Mouse (Mus musculus) forebrain, embryonic 11.5 days (tissue): ENCODE data around the gene Zfp277. TPM values are rescaled to one million over a fixed set of nuclear protein-coding genes. Genes with fewer than 3 reads are reported as not detected.

Experiments
- ATAC-seq: fragments of 200-750 bp; cut with Nextera tagmentation; replicated peaks from 2 replicates; pipeline ENCODE4 v1.8.0; 2017; ENCODE audit warnings: moderate TSS enrichment; ENCODE audit not compliant: low FRiP score
- DNase-seq: peaks from one replicate; pipeline ENCODE4 v3.0.0-alpha.2; 2017; ENCODE audit warnings: low spot score
- H3K27ac ChIP-seq: fragments of 300-500 bp; sonication (generic); 2 replicates; pipeline ENCODE4 v1.5.1; 2014; ENCODE audit warnings: low read depth, low read length
- H3K27me3 ChIP-seq: fragments of 300-500 bp; sonication (generic); 2 replicates; pipeline ENCODE4 v1.6.1; 2014; ENCODE audit warnings: mild to moderate bottlenecking, low read length, mixed read lengths; ENCODE audit not compliant: control insufficient read depth, insufficient read depth
- H3K36me3 ChIP-seq: fragments of 300-500 bp; sonication (generic); 2 replicates; pipeline ENCODE4 v1.6.1; 2014; ENCODE audit warnings: mild to moderate bottlenecking, low read length, moderate library complexity, mixed read lengths; ENCODE audit not compliant: control insufficient read depth, insufficient read depth
- H3K4me1 ChIP-seq: fragments of 300-500 bp; sonication (generic); replicated peaks from 2 replicates; pipeline ENCODE4 v1.6.1; 2014; ENCODE audit warnings: low read length, mixed read lengths; ENCODE audit not compliant: control insufficient read depth, insufficient read depth
- H3K4me2 ChIP-seq: fragments of 300-500 bp; sonication (generic); 2 replicates; pipeline ENCODE4 v1.6.1; 2014; ENCODE audit warnings: low read depth, mild to moderate bottlenecking, low read length, moderate library complexity, mixed read lengths; ENCODE audit not compliant: severe bottlenecking
- H3K4me3 ChIP-seq: fragments of 300-500 bp; sonication (generic); 2 replicates; pipeline ENCODE4 v1.5.1; 2014; ENCODE audit warnings: low read depth, low read length
- H3K9ac ChIP-seq: fragments of 300-500 bp; sonication (generic); 2 replicates; pipeline ENCODE4 v1.6.1; 2014; ENCODE audit warnings: low read length
- H3K9me3 ChIP-seq: fragments of 300-500 bp; sonication (generic); 2 replicates; pipeline ENCODE4 v1.6.1; 2016; ENCODE audit warnings: low read length, mixed read lengths; ENCODE audit not compliant: control insufficient read depth
- WGBS: fragments of 180-500 bp; shearing (Covaris S2); extraction: QIAGEN DNeasy Blood & Tissue Kit; methylation state at CpG from one replicate; pipeline ENCODE4 v1.1.7; 2014; 5-methylcytosine and 5-hydroxymethylcytosine counted together
- polyA plus RNA-seq: library from polyadenylated mRNA; unstranded; fragments of >200 nt; fragmentation: Nextera tagmentation; extraction: Ambion mirVana; gene quantifications from 2 replicates; pipeline ENCODE4 v1.2.1, GENCODE M21; 2014

The Zfp277 gene
- polyA plus RNA-seq, 1 experiment from 2014 or later, result 38.7 TPM

DNA sequence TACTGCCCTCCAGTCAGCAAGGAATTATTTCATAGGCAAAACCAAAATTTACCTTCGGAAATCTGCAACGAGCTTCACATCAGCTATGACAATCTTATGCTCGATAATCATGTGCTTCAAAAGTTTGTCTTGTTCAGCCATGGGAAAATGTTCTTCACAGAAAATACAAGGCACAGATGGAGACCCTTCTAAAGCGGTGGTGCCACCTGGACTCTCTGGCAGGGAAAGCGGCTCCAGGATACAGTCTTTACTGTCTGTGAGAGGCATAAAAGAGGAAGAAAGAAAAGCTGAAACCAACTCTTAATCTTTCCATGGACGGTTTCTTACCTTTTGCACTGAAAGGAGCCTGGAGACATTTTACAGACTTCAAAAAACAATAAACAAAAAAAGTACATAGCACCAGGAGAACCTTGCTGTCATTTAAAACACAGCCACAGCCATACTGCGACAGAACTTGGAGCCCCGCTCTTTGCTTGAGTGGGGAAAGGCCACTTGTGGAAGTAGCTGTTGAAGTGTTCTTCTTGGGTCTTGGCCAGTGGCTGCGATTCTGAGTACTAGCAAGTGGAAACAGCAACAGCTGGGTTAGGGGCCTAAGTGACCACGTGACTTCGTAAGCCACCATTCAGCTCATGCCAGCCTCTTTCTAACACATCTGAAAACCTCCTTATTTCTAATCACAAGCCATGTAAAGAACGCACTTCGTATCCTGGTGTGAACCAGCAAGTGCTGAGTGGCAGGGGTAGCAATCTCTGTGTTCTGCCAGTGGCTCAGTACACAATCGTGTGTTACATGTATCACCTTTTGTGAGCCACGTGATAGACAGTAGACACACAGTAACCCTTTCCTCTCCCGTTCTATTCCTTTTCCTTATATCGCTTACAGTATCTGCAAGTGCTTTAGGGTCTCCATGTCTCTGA, 66.8 kb downstream of the Zfp277 start:
- DNase-seq (no peak), ATAC-seq (no peak)
- Histone ChIP-seq H3K36me3 (no peaks in the 10 kb centered on the region), H3K27ac (no peak overlapping the region), H3K9ac (no peak overlapping the region), H3K27me3 (no peaks in the 10 kb centered on the region), H3K4me3 (no peak overlapping the region), H3K4me1 (no peaks in the 10 kb centered on the region), H3K4me2 (no peak overlapping the region), H3K9me3 (no peaks in the 10 kb centered on the region)
- 94% methylated on average over 17 of the region's 17 CpGs for WGBS

DNA sequence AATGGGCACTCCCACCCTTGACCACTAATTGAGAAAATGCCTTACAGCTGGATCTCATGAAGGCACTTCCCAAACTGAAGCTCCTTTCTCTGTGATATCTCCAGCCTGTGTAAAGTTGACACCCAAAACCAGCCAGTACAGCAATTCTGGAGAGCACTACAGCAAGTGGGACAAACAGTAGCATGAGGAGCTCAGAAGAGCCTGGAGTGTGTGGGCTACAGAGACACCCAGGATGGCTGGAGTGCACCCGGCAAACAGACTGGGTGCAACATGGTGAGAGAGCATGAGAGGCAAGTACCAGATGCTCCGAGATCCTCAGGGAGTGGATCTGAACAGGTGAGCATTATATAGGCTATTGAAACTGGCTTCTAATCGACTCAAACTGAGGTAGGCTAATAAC, 93.8 kb downstream of the Zfp277 start:
- 84% methylated on average over 3 of the region's 3 CpGs for WGBS
- no peak for DNase-seq
- no peaks in the 10 kb centered on the region for H3K9me3 ChIP-seq
- no peaks in the 10 kb centered on the region for H3K4me1 ChIP-seq
- H3K36me3 ChIP-seq, result no peaks in the 10 kb centered on the region
- H3K4me2 ChIP-seq, result no peak overlapping the region
- H3K4me3 ChIP-seq, result no peak overlapping the region
- ATAC-seq, result no peak
- H3K27me3 ChIP-seq, result no peaks in the 10 kb centered on the region
- no peak overlapping the region for H3K27ac ChIP-seq
- no peak overlapping the region for H3K9ac ChIP-seq

DNA sequence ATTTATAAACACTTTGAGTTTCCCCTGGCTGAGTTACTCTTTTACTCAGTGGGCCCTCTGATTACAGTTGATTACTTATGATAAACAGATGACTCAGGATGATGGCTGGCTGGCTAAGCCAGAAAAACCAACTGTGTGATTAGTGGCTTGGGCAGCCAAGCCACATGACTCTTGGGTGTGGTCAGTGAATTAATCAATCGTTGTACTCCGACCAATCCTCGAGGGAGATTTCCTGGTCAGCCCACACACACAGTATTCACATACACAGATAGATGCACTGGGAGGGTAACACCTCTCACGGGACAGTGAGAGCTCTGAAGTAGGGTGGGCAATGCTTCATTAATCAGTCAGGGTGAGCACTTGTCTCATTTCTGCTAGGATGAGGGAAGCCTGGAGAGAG, 97.5 kb downstream of the Zfp277 start:
- Histone ChIP-seq H3K27me3 (no peaks in the 10 kb centered on the region), H3K27ac (no peak overlapping the region), H3K4me1 (no peaks in the 10 kb centered on the region), H3K4me3 (no peak overlapping the region), H3K9me3 (no peaks in the 10 kb centered on the region), H3K4me2 (no peak overlapping the region), H3K36me3 (no peaks in the 10 kb centered on the region), H3K9ac (no peak overlapping the region)
- ATAC-seq (no peak), DNase-seq (no peak)
- WGBS, result 92% methylated on average over 4 of the region's 4 CpGs

DNA sequence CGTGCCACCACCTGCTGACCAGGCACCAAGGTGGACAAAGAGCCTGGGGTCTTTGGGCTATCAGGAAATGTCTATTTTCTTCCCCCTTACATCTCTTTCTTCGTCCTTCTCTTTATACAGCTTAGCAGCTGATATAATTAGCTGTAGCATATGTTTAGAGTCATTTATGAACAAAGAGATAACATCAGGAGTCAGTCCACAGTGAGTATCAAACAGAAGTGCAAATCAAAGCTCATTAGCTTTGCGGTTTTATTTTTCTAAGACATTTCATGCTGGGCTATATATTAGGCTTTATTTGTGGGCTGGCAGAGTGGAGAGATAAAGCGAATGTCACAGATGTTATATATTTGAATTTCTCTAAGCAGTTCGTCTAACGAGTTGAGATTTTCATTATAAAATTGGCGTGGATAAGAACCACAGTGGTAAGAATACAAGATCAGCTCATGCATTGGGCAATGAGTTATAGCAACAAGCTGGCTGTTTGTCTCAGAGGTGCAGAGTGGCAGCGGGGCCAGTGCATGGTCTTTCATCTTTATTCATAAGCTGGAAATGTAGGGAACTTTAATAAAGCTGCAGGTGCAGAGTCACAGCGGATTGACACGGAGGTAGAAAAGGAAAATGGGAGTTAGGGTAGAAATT, 98.5 kb downstream of the Zfp277 start:
- 62% methylated on average over 10 of the region's 10 CpGs for WGBS
- no peaks in the 10 kb centered on the region for H3K4me1 ChIP-seq
- no peaks in the 10 kb centered on the region for H3K9me3 ChIP-seq
- H3K36me3 ChIP-seq, result no peaks in the 10 kb centered on the region
- DNase-seq (no peak), ATAC-seq (no peak)
- H3K27ac ChIP-seq, result no peak overlapping the region
- H3K9ac ChIP-seq, result no peak overlapping the region
- H3K4me2 ChIP-seq, result no peak overlapping the region
- no peak overlapping the region for H3K4me3 ChIP-seq
- no peaks in the 10 kb centered on the region for H3K27me3 ChIP-seq

DNA sequence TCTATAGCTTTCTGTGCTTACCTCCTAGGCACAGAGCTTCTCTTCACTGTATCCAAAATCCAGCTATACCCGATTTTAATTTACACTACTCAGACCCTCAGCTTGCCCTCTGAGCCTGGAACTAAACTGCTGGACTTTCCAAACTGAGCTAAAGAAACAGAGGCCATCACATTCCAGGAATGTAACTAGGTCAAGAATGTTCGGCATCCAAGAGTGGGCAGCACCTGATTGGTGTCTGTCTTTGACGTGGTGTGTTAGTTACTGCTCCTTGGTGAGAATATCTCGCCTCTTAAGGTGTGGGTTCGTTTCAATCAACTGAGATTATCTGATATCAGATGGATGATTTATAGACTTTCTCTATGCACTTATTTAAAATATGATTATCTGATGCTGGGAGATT, 104.3 kb downstream of the Zfp277 start:
- no peak overlapping the region for H3K4me2 ChIP-seq
- H3K9me3 ChIP-seq, result no peaks in the 10 kb centered on the region
- H3K9ac ChIP-seq, result no peak overlapping the region
- 72% methylated on average over 5 of the region's 5 CpGs for WGBS
- H3K4me1 ChIP-seq, result no peaks in the 10 kb centered on the region
- DNase-seq, result no peak
- no peaks in the 10 kb centered on the region for H3K36me3 ChIP-seq
- H3K27me3 ChIP-seq, result no peaks in the 10 kb centered on the region
- H3K27ac ChIP-seq, result no peak overlapping the region
- no peak for ATAC-seq
- no peak overlapping the region for H3K4me3 ChIP-seq

GRCm38 (mm10) chr12:40335303-40335702, 110.4 kb downstream of the Zfp277 start:
- H3K27me3 ChIP-seq, result no peaks in the 10 kb centered on the region
- DNase-seq (no peak), ATAC-seq (no peak)
- 95% methylated on average over 3 of the region's 3 CpGs for WGBS
- no peaks in the 10 kb centered on the region for H3K4me1 ChIP-seq
- no peak overlapping the region for H3K9ac ChIP-seq
- H3K4me2 ChIP-seq, result no peak overlapping the region
- no peak overlapping the region for H3K4me3 ChIP-seq
- H3K9me3 ChIP-seq, result no peaks in the 10 kb centered on the region
- no peak overlapping the region for H3K27ac ChIP-seq
- no peaks in the 10 kb centered on the region for H3K36me3 ChIP-seq

DNA sequence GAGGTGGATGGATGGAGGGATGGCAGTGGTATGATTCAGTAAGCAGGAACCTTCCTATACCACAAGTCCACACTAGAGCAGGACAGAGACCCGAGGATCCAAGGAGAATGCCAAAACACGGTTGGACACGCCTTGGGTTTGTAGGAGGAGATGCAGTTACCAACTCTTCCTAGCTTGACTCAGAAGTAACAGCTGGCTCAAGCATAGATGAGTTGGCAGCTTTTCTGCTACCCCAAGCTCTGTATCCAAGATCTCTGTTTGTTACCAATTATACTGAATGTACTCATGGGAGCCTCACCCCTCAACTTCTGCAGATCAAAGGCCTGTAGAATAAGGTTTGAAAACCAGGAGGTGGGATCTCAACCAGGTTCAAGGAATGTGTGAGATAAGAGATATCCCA, 114.2 kb downstream of the Zfp277 start:
- no peak overlapping the region for H3K27ac ChIP-seq
- H3K9ac ChIP-seq, result no peak overlapping the region
- H3K9me3 ChIP-seq, result no peaks in the 10 kb centered on the region
- H3K4me1 ChIP-seq, result no peaks in the 10 kb centered on the region
- H3K27me3 ChIP-seq, result no peaks in the 10 kb centered on the region
- H3K4me2 ChIP-seq, result no peak overlapping the region
- DNase-seq (no peak), ATAC-seq (no peak)
- H3K36me3 ChIP-seq, result no peaks in the 10 kb centered on the region
- WGBS, result 91% methylated on average over 3 of the region's 3 CpGs
- H3K4me3 ChIP-seq, result no peak overlapping the region

DNA sequence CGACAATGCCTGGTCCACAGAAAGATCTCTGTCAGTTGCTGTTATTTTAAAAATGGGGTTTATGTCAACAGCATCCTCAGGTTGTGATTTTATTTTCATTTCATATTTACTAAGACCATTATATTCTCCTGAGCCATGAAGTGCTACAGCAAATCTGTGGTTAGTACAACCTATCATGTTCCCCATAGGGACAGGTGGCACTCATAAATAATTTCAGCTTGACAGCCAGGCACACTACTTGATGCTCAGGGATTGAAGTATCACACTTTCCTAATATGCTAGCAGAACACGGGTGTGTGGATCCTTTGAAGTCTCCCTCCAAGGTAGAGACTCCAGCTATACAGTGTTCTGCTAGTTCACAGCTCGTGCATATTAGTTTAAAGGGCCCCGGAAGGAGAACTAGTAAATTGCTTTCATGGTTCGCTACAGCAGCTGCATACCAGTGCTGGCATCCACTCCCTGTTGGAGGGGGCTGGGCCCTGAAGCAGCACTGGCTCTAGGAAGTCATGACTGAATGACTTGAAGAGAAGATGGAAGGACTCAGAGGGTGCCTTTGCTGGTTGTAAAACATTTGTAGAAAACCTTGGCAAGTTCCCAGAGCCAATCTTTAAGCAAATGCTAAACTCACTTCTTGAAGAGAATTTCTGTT, 118.6 kb downstream of the Zfp277 start:
- 75% methylated on average over 5 of the region's 5 CpGs for WGBS
- no peak for ATAC-seq
- Histone ChIP-seq H3K36me3 (no peaks in the 10 kb centered on the region), H3K27ac (no peak overlapping the region), H3K9ac (no peak overlapping the region), H3K27me3 (no peaks in the 10 kb centered on the region), H3K4me2 (no peak overlapping the region), H3K4me1 (peaks cover 2% of the 10 kb centered on the region; the same call in 1 of the 2 replicates), H3K9me3 (no peaks in the 10 kb centered on the region), H3K4me3 (no peak overlapping the region)
- no peak for DNase-seq
